Mouse (Mus musculus) limb, embryonic 15.5 days (tissue): ENCODE results near the gene Antxr1. TPM values are rescaled to one million over a fixed set of nuclear protein-coding genes. Genes with fewer than 3 reads are reported as not detected.
"Not testable (repeated sequence)": the region's sequence is repeated elsewhere in the genome, so short reads cannot be mapped to it uniquely, and the experiment has no call there.

ENCODE experiments used
- ATAC-seq: fragments of 200-750 bp; cut with Nextera tagmentation; 2 replicates; pipeline ENCODE4 v1.8.0; 2017; ENCODE audit warnings: low read depth, moderate TSS enrichment; ENCODE audit not compliant: insufficient number of reproducible peaks, low FRiP score, low TSS enrichment
- H3K27ac ChIP-seq: fragments of 300-500 bp; sonication (generic); 2 replicates; pipeline ENCODE4 v1.5.1; 2015; ENCODE audit warnings: moderate library complexity, mild to moderate bottlenecking, inconsistent platforms
- H3K27me3 ChIP-seq: fragments of 300-500 bp; sonication (generic); 2 replicates; pipeline ENCODE4 v1.6.1; 2015; ENCODE audit warnings: inconsistent platforms
- H3K36me3 ChIP-seq: fragments of 300-500 bp; sonication (generic); 2 replicates; pipeline ENCODE4 v1.6.1; 2015; ENCODE audit warnings: inconsistent platforms
- H3K4me1 ChIP-seq: fragments of 300-500 bp; sonication (generic); 2 replicates; pipeline ENCODE4 v1.6.1; 2015; ENCODE audit warnings: inconsistent platforms
- H3K4me2 ChIP-seq: fragments of 300-500 bp; sonication (generic); 2 replicates; pipeline ENCODE4 v1.6.1; 2015; ENCODE audit warnings: mild to moderate bottlenecking, inconsistent platforms
- H3K4me3 ChIP-seq: fragments of 300-500 bp; sonication (generic); 2 replicates; pipeline ENCODE4 v1.5.1; 2015; ENCODE audit warnings: mild to moderate bottlenecking, inconsistent platforms
- H3K9ac ChIP-seq: fragments of 300-500 bp; sonication (generic); 2 replicates; pipeline ENCODE4 v1.6.1; 2015; ENCODE audit warnings: inconsistent platforms
- H3K9me3 ChIP-seq: fragments of 300-500 bp; sonication (generic); 2 replicates; pipeline ENCODE4 v1.6.1; 2016; ENCODE audit warnings: inconsistent platforms
- WGBS: fragments of 180-500 bp; shearing (Covaris S2); methylation state at CpG from one replicate; pipeline ENCODE4 v1.1.7; 2015; 5-methylcytosine and 5-hydroxymethylcytosine counted together
- polyA plus RNA-seq: library from polyadenylated mRNA; unstranded; fragments of >200 nt; fragmentation: Nextera tagmentation; extraction: Ambion mirVana; gene quantifications from 2 replicates; pipeline ENCODE4 v1.2.1, GENCODE M21; 2015

Antxr1 gene
- polyA plus RNA-seq, 1 experiment from 2014 or later = 21.7 TPM

GRCm38 (mm10) chr6:87103314-87103713, 232.3 kb downstream of the Antxr1 start:
- H3K4me1 ChIP-seq = peaks cover 48% of the 10 kb centered on the region
- no peaks in the 10 kb centered on the region for H3K27me3 ChIP-seq
- 52% methylated on average over 1 of the region's 1 CpGs for WGBS

GRCm38 (mm10) chr6:87102421-87102911, 233.2 kb downstream of the Antxr1 start:
- Histone ChIP-seq H3K4me3 (no peak overlapping the region), H3K27ac (peak overlapping the region; percentile 90), H3K4me1 (peaks cover 52% of the 10 kb centered on the region), H3K36me3 (no peaks in the 10 kb centered on the region), H3K27me3 (no peaks in the 10 kb centered on the region), H3K9me3 (no peaks in the 10 kb centered on the region), H3K9ac (no peak overlapping the region), H3K4me2 (0 out of 2 replicates have a peak overlapping the region, but pooled peaks have one; percentile 12)
- peak; percentile 77 for ATAC-seq
- 27% methylated on average over 7 of the region's 7 CpGs for WGBS

More at GRCm38 (mm10) chr6:87103314-87103713, 232.3 kb downstream of the Antxr1 start:
- no peak overlapping the region for H3K9ac ChIP-seq
- H3K4me3 ChIP-seq = no peak overlapping the region
- no peak overlapping the region for H3K4me2 ChIP-seq
- peak overlapping the region; percentile 90; the same call in 1 of the 2 replicates for H3K27ac ChIP-seq
- no peak for ATAC-seq
- no peaks in the 10 kb centered on the region for H3K36me3 ChIP-seq
- no peaks in the 10 kb centered on the region for H3K9me3 ChIP-seq

- Histone ChIP-seq H3K27me3 (no peaks in the 10 kb centered on the region), H3K4me1 (peaks cover 52% of the 10 kb centered on the region), H3K4me3 (no peak overlapping the region), H3K4me2 (0 out of 2 replicates have a peak overlapping the region, but pooled peaks have one; percentile 12), H3K9ac (no peak overlapping the region), H3K36me3 (no peaks in the 10 kb centered on the region), H3K9me3 (no peaks in the 10 kb centered on the region), H3K27ac (peak overlapping the region; percentile 90)
- WGBS = 10% methylated on average over 4 of the region's 4 CpGs
- peak; percentile 65 for ATAC-seq
Observed at GRCm38 (mm10) chr6:87101955-87102353, 233.7 kb downstream of the Antxr1 start.

- Histone ChIP-seq H3K9me3 (no peaks in the 10 kb centered on the region), H3K4me3 (peak overlapping the region; percentile 22; the same call in 1 of the 2 replicates), H3K27ac (peak overlapping the region; percentile 90), H3K27me3 (no peaks in the 10 kb centered on the region), H3K9ac (peak overlapping the region; percentile 35; the same call in 1 of the 2 replicates), H3K4me1 (peaks cover 52% of the 10 kb centered on the region), H3K4me2 (peak overlapping the region; percentile 48), H3K36me3 (no peaks in the 10 kb centered on the region)
- no peak for ATAC-seq
- 9% methylated on average over 12 of the region's 12 CpGs for WGBS
Observed at GRCm38 (mm10) chr6:87101281-87101954, 234.2 kb downstream of the Antxr1 start.

- no peaks in the 10 kb centered on the region for H3K9me3 ChIP-seq
- peak overlapping the region; percentile 86 for H3K27ac ChIP-seq
- no peaks in the 10 kb centered on the region for H3K27me3 ChIP-seq
- H3K36me3 ChIP-seq = no peaks in the 10 kb centered on the region
- no peak overlapping the region for H3K4me2 ChIP-seq
- no peak for ATAC-seq
- H3K9ac ChIP-seq = no peak overlapping the region
- 72% methylated on average over 9 of the region's 9 CpGs for WGBS
- H3K4me3 ChIP-seq = no peak overlapping the region
- H3K4me1 ChIP-seq = peaks cover 52% of the 10 kb centered on the region
Observed at GRCm38 (mm10) chr6:87100297-87101020, 235.2 kb downstream of the Antxr1 start.

- ATAC-seq = peak; percentile 47; the same call in 1 of the 2 replicates
- Histone ChIP-seq H3K36me3 (no peaks in the 10 kb centered on the region), H3K4me2 (no peak overlapping the region), H3K4me3 (no peak overlapping the region), H3K27me3 (no peaks in the 10 kb centered on the region), H3K4me1 (peaks cover 52% of the 10 kb centered on the region), H3K9ac (no peak overlapping the region), H3K27ac (peak overlapping the region; percentile 86), H3K9me3 (no peaks in the 10 kb centered on the region)
- WGBS = 36% methylated on average over 7 of the region's 7 CpGs
Observed at GRCm38 (mm10) chr6:87099671-87100296, 235.8 kb downstream of the Antxr1 start.

GRCm38 (mm10) chr6:87099261-87099660, 236.4 kb downstream of the Antxr1 start:
- no peaks in the 10 kb centered on the region for H3K9me3 ChIP-seq
- H3K4me1 ChIP-seq = peaks cover 52% of the 10 kb centered on the region
- H3K9ac ChIP-seq = no peak overlapping the region
- no peak; the same call in 1 of the 2 replicates for ATAC-seq
- 32% methylated on average over 3 of the region's 3 CpGs for WGBS
- peak overlapping the region; percentile 86 for H3K27ac ChIP-seq
- no peak overlapping the region for H3K4me2 ChIP-seq
- H3K4me3 ChIP-seq = no peak overlapping the region
- H3K27me3 ChIP-seq = no peaks in the 10 kb centered on the region
- H3K36me3 ChIP-seq = no peaks in the 10 kb centered on the region

GRCm38 (mm10) chr6:87093631-87094030, 242.0 kb downstream of the Antxr1 start:
- H3K4me2 ChIP-seq, H3K4me1 ChIP-seq, H3K27me3 ChIP-seq, H3K27ac ChIP-seq, H3K9ac ChIP-seq, ATAC-seq, H3K4me3 ChIP-seq, H3K9me3 ChIP-seq: not testable (repeated sequence)
- peaks cover 29% of the 10 kb centered on the region for H3K36me3 ChIP-seq
- WGBS = 88% methylated on average over 8 of the region's 8 CpGs

GRCm38 (mm10) chr6:87092476-87092875, 243.1 kb downstream of the Antxr1 start:
- Histone ChIP-seq H3K27ac (no peak overlapping the region), H3K4me2 (no peak overlapping the region), H3K9ac (no peak overlapping the region), H3K36me3 (peaks cover 39% of the 10 kb centered on the region), H3K27me3 (no peaks in the 10 kb centered on the region), H3K4me1 (peaks cover under 1% of the 10 kb centered on the region; the same call in 1 of the 2 replicates), H3K4me3 (no peak overlapping the region), H3K9me3 (no peaks in the 10 kb centered on the region)
- ATAC-seq = no peak
- WGBS = 89% methylated on average over 5 of the region's 5 CpGs

- no peak overlapping the region for H3K9ac ChIP-seq
- no peak for ATAC-seq
- no peak overlapping the region for H3K27ac ChIP-seq
- WGBS = 46% methylated on average over 3 of the region's 3 CpGs
- no peaks in the 10 kb centered on the region for H3K9me3 ChIP-seq
- H3K4me1 ChIP-seq = no peaks in the 10 kb centered on the region
- H3K4me2 ChIP-seq = no peak overlapping the region
- no peaks in the 10 kb centered on the region for H3K27me3 ChIP-seq
- no peak overlapping the region for H3K4me3 ChIP-seq
- peaks cover 53% of the 10 kb centered on the region for H3K36me3 ChIP-seq
Observed at GRCm38 (mm10) chr6:87090877-87091276, 244.7 kb downstream of the Antxr1 start.

- Histone ChIP-seq H3K9me3 (no peaks in the 10 kb centered on the region), H3K27me3 (no peaks in the 10 kb centered on the region), H3K9ac (no peak overlapping the region), H3K4me3 (no peak overlapping the region), H3K36me3 (peaks cover 77% of the 10 kb centered on the region), H3K27ac (no peak overlapping the region), H3K4me2 (no peak overlapping the region), H3K4me1 (no peaks in the 10 kb centered on the region)
- 95% methylated on average over 5 of the region's 5 CpGs for WGBS
- ATAC-seq = no peak
Observed at GRCm38 (mm10) chr6:87088356-87088755, 247.3 kb downstream of the Antxr1 start.
